Mouse (Mus musculus): ENCODE results near the gene Cited2. TPM values are rescaled to one million over a fixed set of nuclear protein-coding genes. Genes with fewer than 3 reads are reported as not detected.
A peak's percentile ranks its signal among the peaks of the same experiment; 100 is the strongest.

The Cited2 gene
- total and polyA plus RNA-seq, 2 experiments from 2014 or later, result 60.4 to 112 TPM

GRCm38 (mm10) chr10:17722158-17722557 is 860 bp upstream of the Cited2 start:
- H3K4me1 ChIP-seq (ENCODE audit: insufficient read depth, low read length), result no peaks in the 10 kb centered on the region
- peak; percentile 97 for DNase-seq (ENCODE audit: low spot score)
- H3K27ac ChIP-seq, result peak overlapping the region; percentile 99
- H3K4me2 ChIP-seq (ENCODE audit: low read depth, low read length), result peak overlapping the region; percentile 90
- peak overlapping the region; percentile 98 for H3K4me3 ChIP-seq (ENCODE audit: low read length)
- TF ChIP-seq CTCF (IDR thresholded peaks at IDR 0.05; ENCODE audit: low read depth), result peak; percentile 51
- H3K9ac ChIP-seq (replicated peaks; ENCODE audit: low read length), result peak overlapping the region; percentile 93
- H3K9me3 ChIP-seq (ENCODE audit: low read length), result no peaks in the 10 kb centered on the region
- whole genome bisulfite sequencing, result under 1% methylated on average over 24 of the region's 24 CpGs
- H3K36me3 ChIP-seq (ENCODE audit: insufficient read depth, low read length), result no peaks in the 10 kb centered on the region
- ATAC-seq, result peak; percentile 87
- no peaks in the 10 kb centered on the region for H3K27me3 ChIP-seq (ENCODE audit: insufficient read depth, low read length)

- DNase-seq (ENCODE audit: low spot score) (peak; percentile 74), ATAC-seq (peak; percentile 60)
- Histone ChIP-seq H3K9ac (replicated peaks; ENCODE audit: low read length) (peak overlapping the region; percentile 93), H3K4me2 (ENCODE audit: low read depth, low read length) (peak overlapping the region; percentile 65), H3K27me3 (ENCODE audit: insufficient read depth, low read length) (no peaks in the 10 kb centered on the region), H3K4me1 (ENCODE audit: insufficient read depth, low read length) (no peaks in the 10 kb centered on the region), H3K9me3 (ENCODE audit: low read length) (no peaks in the 10 kb centered on the region), H3K27ac (peak overlapping the region; percentile 99), H3K36me3 (ENCODE audit: insufficient read depth, low read length) (no peaks in the 10 kb centered on the region), H3K4me3 (ENCODE audit: low read length) (peak overlapping the region; percentile 98)
- 3% methylated on average over 25 of the region's 30 CpGs for WGBS
- TF ChIP-seq CTCF (IDR thresholded peaks at IDR 0.05; ENCODE audit: low read depth), result no peak
Measured at GRCm38 (mm10) chr10:17723421-17723841, 413 bp downstream of the Cited2 start.

GRCm38 (mm10) chr10:17723871-17724741 is 1.1 kb downstream of the Cited2 start:
- WGBS, result 1% methylated on average over 65 of the region's 65 CpGs
- peak; percentile 55 for TF ChIP-seq CTCF (IDR thresholded peaks at IDR 0.05; ENCODE audit: low read depth)
- Histone ChIP-seq H3K4me3 (ENCODE audit: low read length) (peak overlapping the region; percentile 98), H3K9me3 (ENCODE audit: low read length) (no peaks in the 10 kb centered on the region), H3K4me1 (ENCODE audit: insufficient read depth, low read length) (no peaks in the 10 kb centered on the region), H3K36me3 (ENCODE audit: insufficient read depth, low read length) (no peaks in the 10 kb centered on the region), H3K27ac (peak overlapping the region; percentile 99), H3K9ac (replicated peaks; ENCODE audit: low read length) (peak overlapping the region; percentile 93), H3K4me2 (ENCODE audit: low read depth, low read length) (peak overlapping the region; percentile 65), H3K27me3 (ENCODE audit: insufficient read depth, low read length) (no peaks in the 10 kb centered on the region)
- peak; percentile 72 for DNase-seq (ENCODE audit: low spot score)
- peak; percentile 30 for ATAC-seq

- peak; percentile 41 for DNase-seq (ENCODE audit: low spot score)
- Histone ChIP-seq H3K27ac (0 out of 2 replicates have a peak overlapping the region, but pooled peaks have one; percentile 99), H3K9ac (replicated peaks; ENCODE audit: low read length) (peak overlapping the region; percentile 93; the same call in 1 of the 2 replicates), H3K27me3 (ENCODE audit: insufficient read depth, low read length) (no peaks in the 10 kb centered on the region), H3K9me3 (ENCODE audit: low read length) (no peaks in the 10 kb centered on the region), H3K4me1 (ENCODE audit: insufficient read depth, low read length) (no peaks in the 10 kb centered on the region), H3K4me3 (ENCODE audit: low read length) (peak overlapping the region; percentile 98), H3K36me3 (ENCODE audit: insufficient read depth, low read length) (no peaks in the 10 kb centered on the region), H3K4me2 (ENCODE audit: low read depth, low read length) (peak overlapping the region; percentile 65)
- no peak for TF ChIP-seq CTCF (IDR thresholded peaks at IDR 0.05; ENCODE audit: low read depth)
- 10% methylated on average over 8 of the region's 8 CpGs for WGBS
- ATAC-seq, result no peak
Measured at GRCm38 (mm10) chr10:17725037-17725584, 2.1 kb downstream of the Cited2 start.

- Histone ChIP-seq H3K27ac (0 out of 2 replicates have a peak overlapping the region, but pooled peaks have one; percentile 12), H3K9me3 (ENCODE audit: low read length) (no peaks in the 10 kb centered on the region), H3K36me3 (ENCODE audit: insufficient read depth, low read length) (no peaks in the 10 kb centered on the region), H3K4me1 (ENCODE audit: insufficient read depth, low read length) (no peaks in the 10 kb centered on the region), H3K9ac (replicated peaks; ENCODE audit: low read length) (peak overlapping the region; percentile 33), H3K4me3 (ENCODE audit: low read length) (peak overlapping the region; percentile 98), H3K4me2 (ENCODE audit: low read depth, low read length) (peak overlapping the region; percentile 65), H3K27me3 (ENCODE audit: insufficient read depth, low read length) (no peaks in the 10 kb centered on the region)
- no peak for DNase-seq (ENCODE audit: low spot score)
- 36% methylated on average over 7 of the region's 7 CpGs for WGBS
- ATAC-seq, result no peak
- no peak for TF ChIP-seq CTCF (IDR thresholded peaks at IDR 0.05; ENCODE audit: low read depth)
Measured at GRCm38 (mm10) chr10:17725644-17726372, 2.8 kb downstream of the Cited2 start.

- 48% methylated on average over 2 of the region's 2 CpGs for WGBS
- 0 out of 2 replicates have a peak overlapping the region, but pooled peaks have one; percentile 12 for H3K27ac ChIP-seq
Measured at GRCm38 (mm10) chr10:17726373-17726720, 3.3 kb downstream of the Cited2 start.

More at GRCm38 (mm10) chr10:17726373-17726720, 3.3 kb downstream of the Cited2 start:
- Histone ChIP-seq H3K4me1 (ENCODE audit: insufficient read depth, low read length) (no peaks in the 10 kb centered on the region), H3K9ac (replicated peaks; ENCODE audit: low read length) (peak overlapping the region; percentile 33; the same call in 1 of the 2 replicates), H3K4me3 (ENCODE audit: low read length) (peak overlapping the region; percentile 98), H3K36me3 (ENCODE audit: insufficient read depth, low read length) (no peaks in the 10 kb centered on the region), H3K4me2 (ENCODE audit: low read depth, low read length) (peak overlapping the region; percentile 65), H3K9me3 (ENCODE audit: low read length) (no peaks in the 10 kb centered on the region), H3K27me3 (ENCODE audit: insufficient read depth, low read length) (no peaks in the 10 kb centered on the region)
- no peak for ATAC-seq
- peak; percentile 3; the same call in 1 of the 2 replicates for TF ChIP-seq CTCF (IDR thresholded peaks at IDR 0.05; ENCODE audit: low read depth)
- peak; percentile 27 for DNase-seq (ENCODE audit: low spot score)
